Mouse (Mus musculus): Measurements from ENCODE around the gene Pear1.
"Not testable (repeated sequence)": the region's sequence is repeated elsewhere in the genome, so short reads cannot be mapped to it uniquely, and the experiment has no call there.

GRCm38 (mm10) chr3:87824206-87824605 is at the start of gene Pear1:
- not testable (repeated sequence) for TF ChIP-seq NANOG (IDR thresholded peaks at IDR 0.05; ENCODE audit: borderline replicate concordance, low read length); CTCF (conservative IDR thresholded peaks at IDR 0.05; ENCODE audit: low read length); POU5F1 (IDR thresholded peaks at IDR 0.05; ENCODE audit: borderline replicate concordance, low read length)
